Mouse (Mus musculus): ENCODE measurements at regions not wholly inside any gene's neighbourhood (a gene's known extent, or its start where the extent isn't known, plus 50 kb on each side); places are given as distances from the start of the nearest gene placed in this dataset.

DNA sequence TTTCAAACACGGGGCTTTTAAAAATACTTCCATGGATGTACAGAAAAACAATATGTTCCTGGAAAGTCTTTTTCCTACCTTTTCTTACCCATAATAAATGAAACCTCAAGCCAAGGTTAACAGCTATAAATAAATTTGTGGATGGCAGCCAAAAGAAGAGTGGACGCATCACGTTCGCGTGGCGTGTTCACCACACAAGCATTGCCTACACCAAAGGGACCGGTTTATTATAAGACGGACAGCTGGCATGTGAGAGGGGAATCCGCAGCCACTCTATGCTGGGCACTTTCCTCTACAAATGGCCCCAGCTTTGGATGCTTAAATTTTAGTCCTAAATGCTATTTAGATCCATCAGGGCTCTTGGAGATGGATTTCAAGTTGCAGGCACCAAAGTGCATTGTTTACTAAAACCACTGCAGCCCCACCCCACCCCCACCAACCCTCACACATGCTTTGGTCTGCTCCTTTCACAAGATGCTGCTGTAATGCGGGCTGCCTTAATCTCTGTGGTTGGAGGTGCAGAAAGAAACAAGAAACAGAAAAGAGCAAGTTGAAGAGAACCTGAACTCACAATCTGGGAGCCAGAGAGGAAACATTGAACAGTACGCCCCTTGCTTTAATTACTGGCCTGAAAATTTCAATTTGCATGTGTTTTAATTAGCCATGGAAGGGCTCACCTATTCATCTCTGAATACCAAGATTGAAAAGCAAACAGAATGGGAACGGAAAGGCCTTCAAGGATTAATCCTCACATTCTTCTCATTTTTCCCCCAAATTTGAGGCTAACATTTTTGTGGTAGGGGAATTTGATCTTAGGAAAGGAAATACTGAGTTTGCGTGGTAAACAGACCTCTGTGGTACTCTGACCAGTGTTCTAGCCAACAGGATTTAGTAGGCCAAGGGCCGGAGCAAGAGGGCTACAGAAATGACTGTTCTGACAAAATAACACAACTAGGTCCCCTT lies 78.7 kb upstream of the Gnao1 start:
- TF ChIP-seq POLR2A (IDR thresholded peaks at IDR 0.05; ENCODE audit: extremely low read depth, insufficient read depth, low read length) (no peak), CTCF (IDR thresholded peaks at IDR 0.05; ENCODE audit: extremely low read depth, insufficient read depth, low read length) (no peak)
